Mouse (Mus musculus): Measurements from ENCODE around the gene Ebf1.

- TF ChIP-seq POLR2A (IDR thresholded peaks at IDR 0.05; ENCODE audit: control insufficient read depth, low read depth, low read length) (no peak), CTCF (IDR thresholded peaks at IDR 0.05; ENCODE audit: control insufficient read depth, insufficient read depth, insufficient replicate concordance, low read depth, low read length) (no peak)
These were observed 235.8 kb downstream of the Ebf1 start for GRCm38 (mm10) chr11:44852921-44853320.
